Mouse (Mus musculus): ENCODE results near the gene Timm22. TPM values are rescaled to one million over a fixed set of nuclear protein-coding genes. Genes with fewer than 3 reads are reported as not detected.

Timm22 gene
- polyA plus RNA-seq, 1 experiment from 2014 or later, result 127 TPM

GRCm38 (mm10) chr11:76374491-76375185, 32.1 kb upstream of the Timm22 start:
- peaks cover 98% of the 10 kb centered on the region for H3K4me1 ChIP-seq
- no peak for DNase-seq (ENCODE audit: extremely low spot score, low spot score)

GRCm38 (mm10) chr11:76376425-76376824, 30.3 kb upstream of the Timm22 start:
- Histone ChIP-seq H3K4me1 (peaks cover 98% of the 10 kb centered on the region), H3K4me3 (no peak overlapping the region), H3K36me3 (replicated peaks) (peaks cover 31% of the 10 kb centered on the region), H3K27me3 (ENCODE audit: poor library complexity, severe bottlenecking) (no peaks in the 10 kb centered on the region), H3K9me3 (no peaks in the 10 kb centered on the region), H3K27ac (no peak overlapping the region)
- 93% methylated on average over 3 of the region's 3 CpGs for WGBS
- no peak for DNase-seq (ENCODE audit: extremely low spot score, low spot score)

More at GRCm38 (mm10) chr11:76374491-76375185, 32.1 kb upstream of the Timm22 start:
- H3K4me3 ChIP-seq, result no peak overlapping the region
- H3K27me3 ChIP-seq (ENCODE audit: poor library complexity, severe bottlenecking), result no peaks in the 10 kb centered on the region
- no peaks in the 10 kb centered on the region for H3K9me3 ChIP-seq
- H3K27ac ChIP-seq, result peak overlapping the region; percentile 72
- WGBS, result 73% methylated on average over 17 of the region's 17 CpGs
- peaks cover 19% of the 10 kb centered on the region for H3K36me3 ChIP-seq (replicated peaks)

GRCm38 (mm10) chr11:76379921-76380544, 26.7 kb upstream of the Timm22 start:
- Histone ChIP-seq H3K27ac (peak overlapping the region; percentile 88), H3K27me3 (ENCODE audit: poor library complexity, severe bottlenecking) (no peaks in the 10 kb centered on the region), H3K4me1 (peaks cover 98% of the 10 kb centered on the region), H3K4me3 (no peak overlapping the region), H3K9me3 (no peaks in the 10 kb centered on the region), H3K36me3 (replicated peaks) (peaks cover 20% of the 10 kb centered on the region)
- 47% methylated on average over 11 of the region's 11 CpGs for WGBS
- no peak for DNase-seq (ENCODE audit: extremely low spot score, low spot score)

- Histone ChIP-seq H3K4me3 (no peak overlapping the region), H3K36me3 (replicated peaks) (peaks cover 20% of the 10 kb centered on the region), H3K4me1 (peaks cover 99% of the 10 kb centered on the region), H3K9me3 (no peaks in the 10 kb centered on the region), H3K27me3 (ENCODE audit: poor library complexity, severe bottlenecking) (no peaks in the 10 kb centered on the region), H3K27ac (peak overlapping the region; percentile 88)
- no peak for DNase-seq (ENCODE audit: extremely low spot score, low spot score)
- WGBS, result 88% methylated on average over 15 of the region's 15 CpGs
These were observed 25.4 kb upstream of the Timm22 start for GRCm38 (mm10) chr11:76381201-76381885.

- H3K36me3 ChIP-seq (replicated peaks), result peaks cover 20% of the 10 kb centered on the region
- H3K4me1 ChIP-seq, result peaks cover 98% of the 10 kb centered on the region
- H3K27me3 ChIP-seq (ENCODE audit: poor library complexity, severe bottlenecking), result no peaks in the 10 kb centered on the region
- no peaks in the 10 kb centered on the region for H3K9me3 ChIP-seq
- no peak for DNase-seq (ENCODE audit: extremely low spot score, low spot score)
- H3K4me3 ChIP-seq, result peak overlapping the region; percentile 20; the same call in 1 of the 2 replicates
- H3K27ac ChIP-seq, result peak overlapping the region; percentile 88
- 29% methylated on average over 13 of the region's 13 CpGs for WGBS
These were observed 23.9 kb upstream of the Timm22 start for GRCm38 (mm10) chr11:76382711-76383324.

- Histone ChIP-seq H3K27me3 (ENCODE audit: poor library complexity, severe bottlenecking) (no peaks in the 10 kb centered on the region), H3K36me3 (replicated peaks) (peaks cover 16% of the 10 kb centered on the region), H3K9me3 (no peaks in the 10 kb centered on the region), H3K4me3 (peak overlapping the region; percentile 25), H3K27ac (peak overlapping the region; percentile 88), H3K4me1 (peaks cover 98% of the 10 kb centered on the region)
- no peak for DNase-seq (ENCODE audit: extremely low spot score, low spot score)
- WGBS, result 46% methylated on average over 5 of the region's 5 CpGs
These were observed 22.4 kb upstream of the Timm22 start for GRCm38 (mm10) chr11:76384307-76384706.

GRCm38 (mm10) chr11:76385017-76385416, 21.7 kb upstream of the Timm22 start:
- peak; percentile 64 for DNase-seq (ENCODE audit: extremely low spot score, low spot score)
- H3K4me1 ChIP-seq, result peaks cover 98% of the 10 kb centered on the region
- 40% methylated on average over 4 of the region's 4 CpGs for WGBS

GRCm38 (mm10) chr11:76385746-76386145, 21.0 kb upstream of the Timm22 start:
- no peak for DNase-seq (ENCODE audit: extremely low spot score, low spot score)
- peaks cover 17% of the 10 kb centered on the region for H3K36me3 ChIP-seq (replicated peaks)
- peaks cover 92% of the 10 kb centered on the region for H3K4me1 ChIP-seq
- peak overlapping the region; percentile 88 for H3K27ac ChIP-seq
- H3K4me3 ChIP-seq, result peak overlapping the region; percentile 25; the same call in 1 of the 2 replicates
- 24% methylated on average over 3 of the region's 3 CpGs for whole genome bisulfite sequencing
- H3K9me3 ChIP-seq, result peaks cover 4% of the 10 kb centered on the region; the same call in 1 of the 2 replicates
- H3K27me3 ChIP-seq (ENCODE audit: poor library complexity, severe bottlenecking), result no peaks in the 10 kb centered on the region

More at GRCm38 (mm10) chr11:76385017-76385416, 21.7 kb upstream of the Timm22 start:
- H3K4me3 ChIP-seq, result peak overlapping the region; percentile 25
- peak overlapping the region; percentile 88 for H3K27ac ChIP-seq
- no peaks in the 10 kb centered on the region for H3K9me3 ChIP-seq
- H3K36me3 ChIP-seq (replicated peaks), result peaks cover 13% of the 10 kb centered on the region
- H3K27me3 ChIP-seq (ENCODE audit: poor library complexity, severe bottlenecking), result no peaks in the 10 kb centered on the region

- no peaks in the 10 kb centered on the region for H3K27me3 ChIP-seq (ENCODE audit: poor library complexity, severe bottlenecking)
- H3K4me3 ChIP-seq, result no peak overlapping the region
- peaks cover 78% of the 10 kb centered on the region for H3K4me1 ChIP-seq
- H3K36me3 ChIP-seq (replicated peaks), result peaks cover 22% of the 10 kb centered on the region
- 86% methylated on average over 1 of the region's 1 CpGs for WGBS
- DNase-seq (ENCODE audit: extremely low spot score, low spot score), result no peak
- no peak overlapping the region; the same call in 1 of the 2 replicates for H3K27ac ChIP-seq
- peaks cover 17% of the 10 kb centered on the region; the same call in 1 of the 2 replicates for H3K9me3 ChIP-seq
These were observed 19.7 kb upstream of the Timm22 start for GRCm38 (mm10) chr11:76387097-76387496.

- Histone ChIP-seq H3K36me3 (replicated peaks) (peaks cover 33% of the 10 kb centered on the region), H3K4me1 (peaks cover 62% of the 10 kb centered on the region), H3K27ac (peak overlapping the region; percentile 74), H3K27me3 (ENCODE audit: poor library complexity, severe bottlenecking) (no peaks in the 10 kb centered on the region), H3K4me3 (peak overlapping the region; percentile 30; the same call in 1 of the 2 replicates), H3K9me3 (peaks cover 30% of the 10 kb centered on the region; the same call in 1 of the 2 replicates)
- no peak for DNase-seq (ENCODE audit: extremely low spot score, low spot score)
- 18% methylated on average over 7 of the region's 7 CpGs for WGBS
These were observed 18.0 kb upstream of the Timm22 start for GRCm38 (mm10) chr11:76388711-76389110.

GRCm38 (mm10) chr11:76392532-76392931, 14.2 kb upstream of the Timm22 start:
- Histone ChIP-seq H3K27me3 (ENCODE audit: poor library complexity, severe bottlenecking) (no peaks in the 10 kb centered on the region), H3K27ac (no peak overlapping the region), H3K36me3 (replicated peaks) (peaks cover 50% of the 10 kb centered on the region), H3K9me3 (peaks cover 30% of the 10 kb centered on the region; the same call in 1 of the 2 replicates), H3K4me1 (peaks cover 54% of the 10 kb centered on the region), H3K4me3 (no peak overlapping the region)
- DNase-seq (ENCODE audit: extremely low spot score, low spot score), result no peak
- WGBS, result 91% methylated on average over 7 of the region's 7 CpGs

GRCm38 (mm10) chr11:76392996-76393395, 13.8 kb upstream of the Timm22 start:
- peaks cover 30% of the 10 kb centered on the region; the same call in 1 of the 2 replicates for H3K9me3 ChIP-seq
- H3K4me1 ChIP-seq, result peaks cover 54% of the 10 kb centered on the region
- no peak overlapping the region for H3K4me3 ChIP-seq
- H3K36me3 ChIP-seq (replicated peaks), result peaks cover 50% of the 10 kb centered on the region
- no peak overlapping the region for H3K27ac ChIP-seq
- 90% methylated on average over 11 of the region's 11 CpGs for WGBS
- DNase-seq (ENCODE audit: extremely low spot score, low spot score), result no peak
- no peaks in the 10 kb centered on the region for H3K27me3 ChIP-seq (ENCODE audit: poor library complexity, severe bottlenecking)

All from forebrain, embryonic 10.5 days (tissue).